Mouse (Mus musculus) embryonic fibroblast, embryonic 13.5 days (primary cell): Measurements from ENCODE around the gene Clrn3. TPM values are rescaled to one million over a fixed set of nuclear protein-coding genes. Genes with fewer than 3 reads are reported as not detected.
"Not testable (repeated sequence)": the region's sequence is repeated elsewhere in the genome, so short reads cannot be mapped to it uniquely, and the experiment has no call there.

Experiments
- H3K27ac ChIP-seq: 2 replicates; pipeline ENCODE4 v1.5.1; 2012; ENCODE audit warnings: low read length, control low read depth, inconsistent platforms; ENCODE audit not compliant: insufficient read depth
- H3K4me1 ChIP-seq: 2 replicates; pipeline ENCODE4 v1.6.1; 2011; ENCODE audit warnings: low read length; ENCODE audit not compliant: control insufficient read depth, insufficient read depth
- H3K4me3 ChIP-seq: 2 replicates; pipeline ENCODE4 v1.5.1; 2011; ENCODE audit warnings: mild to moderate bottlenecking, control low read depth, low read length; ENCODE audit not compliant: insufficient read depth
- CTCF ChIP-seq: IDR thresholded peaks from 2 replicates; pipeline ENCODE4 v1.5.1; 2011; ENCODE audit warnings: mild to moderate bottlenecking, control low read depth, low read length, moderate library complexity, borderline replicate concordance; ENCODE audit not compliant: insufficient read depth
- POLR2A ChIP-seq: IDR thresholded peaks from 2 replicates; pipeline ENCODE4 v1.6.1; 2011; ENCODE audit warnings: low read depth, mild to moderate bottlenecking, control low read depth, low read length, moderate library complexity
- polyA plus RNA-seq: library from polyadenylated mRNA; stranded (reverse); fragments of >200 nt; gene quantifications from 2 replicates; pipeline ENCODE4 v1.2.4, GENCODE M21; 2011; ENCODE audit warnings: low read depth; ENCODE audit not compliant: missing spikeins, insufficient read length

Gene Clrn3
- not detected in 2 replicates for polyA plus RNA-seq

DNA sequence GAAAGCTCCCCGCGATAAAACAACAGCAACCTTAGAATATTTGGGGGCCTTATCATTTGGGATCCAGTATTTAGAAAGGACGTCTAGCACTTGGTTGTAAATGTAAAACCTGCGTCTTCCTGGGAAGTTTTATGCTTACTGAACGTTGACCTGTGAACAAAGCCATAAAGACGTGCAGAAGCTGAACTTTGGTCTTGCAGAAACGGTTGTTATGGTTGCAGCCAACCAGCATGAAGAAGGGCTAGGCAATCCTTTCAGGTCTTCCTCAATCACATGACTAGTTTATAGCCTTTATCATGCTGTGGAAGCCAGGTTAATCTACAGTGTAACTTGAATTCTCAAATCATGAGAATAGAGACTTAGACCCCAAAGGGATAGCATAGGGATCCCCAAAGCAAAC, at the start of gene Clrn3:
TSS of gene Clrn3 (minus strand) at position 140 of the 400 bp plus-strand sequence.
- TF ChIP-seq CTCF (no peak), POLR2A (no peak)
- H3K27ac ChIP-seq, result no peak within 1 kb of the TSS
- peaks cover 5% of the 10 kb centered on the region; the same call in 1 of the 2 replicates for H3K4me1 ChIP-seq
- no peak within 1 kb of the TSS for H3K4me3 ChIP-seq

DNA sequence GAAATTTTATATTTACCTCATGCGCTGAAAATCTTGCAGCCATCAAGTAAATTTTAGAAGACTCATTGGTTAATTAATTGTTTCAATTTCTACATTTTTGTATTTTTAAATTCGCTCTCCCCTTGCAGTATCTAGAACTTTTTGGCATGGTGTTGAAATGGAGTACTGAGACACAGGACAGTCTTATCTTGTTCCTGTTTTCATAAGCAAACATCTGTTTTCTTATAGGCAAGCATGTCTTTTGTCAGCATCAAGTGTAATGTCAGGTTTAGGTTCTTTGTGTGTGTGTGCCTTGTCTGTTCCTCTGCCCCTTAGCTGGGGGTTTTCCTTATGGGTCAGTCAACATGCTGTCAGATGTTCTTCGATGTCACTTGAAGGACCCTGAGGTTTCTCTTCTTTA, 47.9 kb upstream of the Clrn3 start:
- H3K4me3 ChIP-seq, result no peak overlapping the region
- no peak overlapping the region for H3K27ac ChIP-seq
- TF ChIP-seq POLR2A (no peak), CTCF (no peak)
- no peaks in the 10 kb centered on the region for H3K4me1 ChIP-seq

DNA sequence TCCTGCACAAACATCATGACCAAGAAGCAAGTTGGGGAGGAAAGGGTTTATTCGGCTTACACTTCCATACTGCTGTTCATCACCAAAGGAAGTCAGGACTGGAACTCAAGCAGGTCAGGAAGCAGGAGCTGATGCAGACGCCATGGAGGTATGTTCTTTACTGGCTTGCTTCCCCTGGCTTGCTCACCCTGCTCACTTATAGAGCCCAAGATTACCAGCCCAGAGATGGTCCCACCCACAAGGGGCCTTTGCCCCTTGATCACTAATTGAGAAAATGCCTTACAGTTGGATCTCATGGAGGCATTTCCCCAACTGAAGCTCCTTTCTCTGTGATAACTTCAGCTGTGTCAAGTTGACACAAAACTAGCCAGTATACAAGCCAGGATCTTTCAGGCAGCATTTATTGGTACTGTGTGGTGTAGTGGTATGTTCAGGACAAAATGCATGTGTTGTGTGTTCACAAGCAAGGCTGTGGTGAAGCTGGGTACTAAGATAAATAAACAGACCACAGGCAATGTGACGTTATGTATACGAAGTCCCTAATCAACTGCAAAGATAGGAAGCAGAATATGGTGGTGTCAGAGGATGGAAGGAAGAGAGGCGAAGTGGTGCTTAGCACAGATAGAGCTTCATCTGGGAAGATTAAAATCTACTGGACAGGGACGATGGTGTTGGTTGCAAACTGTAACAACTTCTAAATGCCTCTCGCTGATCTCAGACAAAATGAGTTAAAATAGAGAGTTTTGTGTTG, 47.0 kb upstream of the Clrn3 start:
- H3K4me3 ChIP-seq, H3K4me1 ChIP-seq, H3K27ac ChIP-seq: not testable (repeated sequence)

DNA sequence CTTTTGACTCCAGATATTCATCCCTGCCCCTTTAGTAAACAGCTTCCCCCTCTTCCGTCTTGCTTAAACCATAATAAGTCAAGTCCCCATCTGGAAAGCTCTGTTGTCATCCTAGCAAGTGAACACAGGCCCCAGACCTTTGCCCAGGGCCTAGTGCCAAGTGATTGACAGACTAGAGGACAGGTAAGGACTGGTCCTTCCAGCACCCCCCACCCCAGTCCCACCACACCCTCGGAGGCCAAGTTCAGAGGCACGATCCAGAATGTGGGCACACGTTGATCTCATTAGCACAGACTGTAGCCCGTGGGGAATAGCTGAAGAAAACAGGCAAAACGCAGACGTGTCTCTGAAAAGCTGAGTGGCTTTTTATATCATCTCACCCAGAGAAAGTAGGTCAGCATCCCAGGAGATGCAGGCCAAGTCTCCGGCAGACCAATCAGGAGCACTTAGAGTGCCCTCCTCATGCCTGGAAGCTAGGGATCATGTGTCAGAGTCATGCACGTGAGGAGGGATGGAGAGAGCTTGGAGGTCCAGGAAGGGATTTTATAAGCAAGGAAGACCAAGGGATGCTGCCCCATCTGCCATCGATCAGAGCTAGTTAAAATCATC, 43.6 kb upstream of the Clrn3 start:
- 0 out of 2 replicates have a peak, but pooled peaks cover 3% of the 10 kb centered on the region for H3K4me1 ChIP-seq
- no peak overlapping the region for H3K4me3 ChIP-seq
- TF ChIP-seq POLR2A (no peak), CTCF (no peak)
- H3K27ac ChIP-seq, result no peak overlapping the region

DNA sequence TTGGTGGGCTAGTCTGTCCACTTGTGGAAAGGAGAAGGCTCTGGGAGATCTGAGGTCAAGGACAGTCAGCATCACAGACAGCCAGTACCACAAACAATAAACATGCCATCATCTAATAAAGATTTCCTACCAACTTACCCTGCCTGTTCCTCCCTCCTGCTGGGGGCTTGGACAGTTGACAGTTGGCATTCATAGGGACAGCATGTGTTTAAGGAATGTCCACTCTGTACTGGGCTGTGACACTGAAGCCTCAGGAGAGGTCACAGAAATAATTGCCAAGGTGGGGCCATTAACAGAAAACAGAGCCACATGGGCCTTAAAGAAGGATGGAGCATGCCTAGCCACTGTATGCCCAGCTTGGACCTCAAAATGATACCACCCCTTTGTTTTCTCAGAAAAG, 42.9 kb upstream of the Clrn3 start:
- H3K4me3 ChIP-seq, result no peak overlapping the region
- no peak for TF ChIP-seq POLR2A
- no peak for TF ChIP-seq CTCF
- H3K27ac ChIP-seq, result no peak overlapping the region
- H3K4me1 ChIP-seq, result 0 out of 2 replicates have a peak, but pooled peaks cover 3% of the 10 kb centered on the region

DNA sequence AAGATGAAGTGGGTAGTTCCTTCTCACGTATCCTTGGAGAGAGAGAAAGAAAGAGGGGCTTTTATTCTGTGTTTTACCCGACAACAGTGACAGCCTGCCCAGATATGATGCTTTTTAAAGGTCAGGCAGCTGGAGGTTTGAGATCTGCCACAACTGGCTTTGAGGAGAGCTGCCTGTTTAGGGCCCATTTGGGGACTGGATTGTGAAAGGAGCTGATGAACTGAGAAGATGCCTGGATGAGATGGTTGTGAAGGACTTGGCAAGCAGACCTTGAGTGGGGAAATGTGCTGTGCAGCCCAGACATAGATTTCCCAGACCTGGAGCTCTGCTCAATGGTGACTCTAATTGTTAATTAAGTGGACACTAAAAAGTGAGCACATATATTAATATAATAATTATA, 40.1 kb upstream of the Clrn3 start:
- H3K4me3 ChIP-seq, result no peak overlapping the region
- 0 out of 2 replicates have a peak, but pooled peaks cover 3% of the 10 kb centered on the region for H3K4me1 ChIP-seq
- TF ChIP-seq POLR2A (no peak), CTCF (no peak)
- no peak overlapping the region for H3K27ac ChIP-seq

DNA sequence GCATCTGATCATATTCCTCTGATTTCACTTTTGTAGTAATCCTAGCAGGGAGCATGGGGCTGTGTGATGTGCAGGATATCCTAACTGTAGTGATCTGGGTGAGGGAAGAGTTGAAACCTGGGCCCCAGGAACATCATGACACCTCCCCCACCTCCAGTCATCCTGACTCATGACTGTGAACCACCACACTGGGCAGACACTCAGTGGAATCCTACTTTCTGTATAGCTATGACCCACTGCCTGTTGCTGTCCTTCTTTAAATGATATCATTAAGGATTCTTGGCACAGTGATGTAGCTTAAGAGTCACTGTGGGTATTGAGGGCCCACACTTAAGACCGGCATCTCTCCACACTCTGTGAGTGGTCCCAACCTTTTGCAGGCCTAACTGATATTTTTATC, 39.1 kb upstream of the Clrn3 start:
- TF ChIP-seq POLR2A, result no peak
- no peak for TF ChIP-seq CTCF
- no peak overlapping the region for H3K4me3 ChIP-seq
- H3K4me1 ChIP-seq, result 0 out of 2 replicates have a peak, but pooled peaks cover 3% of the 10 kb centered on the region

DNA sequence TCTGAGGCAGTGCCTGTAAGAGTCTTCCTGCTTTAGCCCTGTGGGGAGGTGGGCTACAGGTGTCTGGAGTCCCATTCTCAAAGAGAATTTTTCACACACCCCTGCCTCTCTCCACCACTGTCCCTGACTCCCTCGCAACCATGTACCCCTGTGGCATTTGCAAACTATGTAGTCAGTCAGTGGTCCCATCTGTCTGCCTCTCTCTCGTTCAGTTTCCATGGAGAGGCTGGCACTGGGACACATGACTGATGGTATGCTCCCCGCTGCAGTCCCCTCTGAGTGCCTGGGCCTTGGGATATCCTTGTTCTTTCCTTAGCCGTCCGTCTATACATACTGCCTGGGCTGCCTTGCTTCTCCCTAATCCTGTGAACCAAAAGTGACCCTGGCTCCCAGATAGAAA, 37.6 kb upstream of the Clrn3 start:
- Histone ChIP-seq H3K4me3 (no peak overlapping the region), H3K27ac (no peak overlapping the region), H3K4me1 (0 out of 2 replicates have a peak, but pooled peaks cover 3% of the 10 kb centered on the region)
- TF ChIP-seq CTCF (no peak), POLR2A (no peak)

More for the DNA sequence above, 39.1 kb upstream of the Clrn3 start:
- H3K27ac ChIP-seq, result no peak overlapping the region

DNA sequence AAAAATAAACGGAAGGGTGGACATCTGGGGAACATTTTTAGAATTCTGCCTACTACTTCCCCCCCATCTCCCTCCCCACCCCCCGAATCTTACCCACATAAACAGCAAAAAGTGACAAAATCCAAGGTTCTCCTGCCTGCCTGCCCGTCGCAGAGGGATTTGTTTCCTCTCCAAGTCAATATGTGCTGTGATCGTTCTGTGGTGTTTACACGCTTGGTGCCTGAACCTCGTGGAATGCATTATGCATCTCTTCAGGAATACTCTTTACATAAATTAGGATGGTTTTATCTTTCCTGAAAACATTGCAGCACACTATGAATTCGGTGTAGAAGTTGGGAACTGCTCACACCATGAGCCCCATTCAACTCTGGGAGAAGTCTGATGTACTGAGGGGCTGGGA, 35.6 kb upstream of the Clrn3 start:
- Histone ChIP-seq H3K4me1 (0 out of 2 replicates have a peak, but pooled peaks cover 3% of the 10 kb centered on the region), H3K27ac (no peak overlapping the region), H3K4me3 (no peak overlapping the region)
- TF ChIP-seq CTCF, result no peak
- no peak for TF ChIP-seq POLR2A

DNA sequence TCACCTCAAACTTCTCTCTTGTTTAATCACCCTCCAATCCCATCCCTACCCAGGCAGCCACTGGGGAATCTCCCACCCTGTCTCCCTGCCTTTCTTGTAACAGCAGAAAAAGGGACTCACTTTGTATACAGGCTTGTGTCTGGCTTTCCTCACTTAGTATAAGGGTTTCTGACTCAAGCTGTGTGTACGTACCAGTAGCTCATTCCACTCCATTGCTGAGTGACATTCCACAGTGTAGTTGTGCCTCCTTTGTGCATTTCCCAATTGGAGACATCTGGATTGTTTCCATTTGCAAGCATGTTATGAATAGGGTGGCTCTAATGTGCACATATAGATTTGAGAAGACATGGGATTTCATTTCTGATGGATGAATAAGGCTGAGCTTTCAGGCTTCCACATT, 31.8 kb upstream of the Clrn3 start:
- TF ChIP-seq POLR2A, result no peak
- no peak for TF ChIP-seq CTCF
- H3K27ac ChIP-seq, result no peak overlapping the region
- no peak overlapping the region for H3K4me3 ChIP-seq
- no peaks in the 10 kb centered on the region for H3K4me1 ChIP-seq
